Mouse (Mus musculus) c-Kit-positive CD71-positive TER-119-negative erythroid progenitor cells, embryonic 14.5 days (primary cell): ENCODE measurements at regions not wholly inside any gene's neighbourhood (a gene's known extent, or its start where the extent isn't known, plus 50 kb on each side); places are given as distances from the start of the nearest gene placed in this dataset.

Experiments used
- DNase-seq: peaks from one replicate; pipeline ENCODE4 v3.0.0-alpha.2; 2013; ENCODE audit warnings: low read depth

- DNase-seq, result no peak
Observed at GRCm38 (mm10) chr9:82728652-82729051, 100.7 kb upstream of the Irak1bp1 start.

- DNase-seq, result no peak
Observed at GRCm38 (mm10) chr9:82729646-82730045, 99.7 kb upstream of the Irak1bp1 start.

- no peak for DNase-seq
Observed at GRCm38 (mm10) chr9:82733024-82733585, 96.2 kb upstream of the Irak1bp1 start.

- DNase-seq, result no peak
Observed at GRCm38 (mm10) chr9:82734959-82735358, 94.4 kb upstream of the Irak1bp1 start.

GRCm38 (mm10) chr9:82759979-82760378 lies 69.4 kb upstream of the Irak1bp1 start:
- DNase-seq, result no peak

- DNase-seq, result no peak
Observed at GRCm38 (mm10) chr9:82760682-82761468, 68.5 kb upstream of the Irak1bp1 start.

GRCm38 (mm10) chr9:82763651-82764050 lies 65.7 kb upstream of the Irak1bp1 start:
- DNase-seq, result no peak
